Mouse (Mus musculus) monocyte, adult 2 months (primary cell): ENCODE results near the gene Cd200r4.
A peak's percentile ranks its signal among the peaks of the same experiment; 100 is the strongest.
"Not testable (repeated sequence)": the region's sequence is repeated elsewhere in the genome, so short reads cannot be mapped to it uniquely, and the experiment has no call there.

Experiments
- DNase-seq, 2 experiments: peaks; one replicate each; pipeline ENCODE4 v3.0.0; 2022; ENCODE audit warnings: low spot score in 2 of 2, low read depth in 1 of 2

Cd200r4 gene

GRCm38 (mm10) chr16:44811544-44811943, at the start of gene Cd200r4:
TSS of gene Cd200r4 (plus strand) at chr16:44811733.
- no peak for DNase-seq

GRCm38 (mm10) chr16:44761811-44762210, 49.7 kb upstream of the Cd200r4 start:
- DNase-seq = no peak

- DNase-seq = no peak
These were observed 45.8 kb upstream of the Cd200r4 start, which contains the start of gene Cd200r1 for GRCm38 (mm10) chr16:44765555-44766319. TSS of gene Cd200r1 (plus strand) at chr16:44765736.

DNA sequence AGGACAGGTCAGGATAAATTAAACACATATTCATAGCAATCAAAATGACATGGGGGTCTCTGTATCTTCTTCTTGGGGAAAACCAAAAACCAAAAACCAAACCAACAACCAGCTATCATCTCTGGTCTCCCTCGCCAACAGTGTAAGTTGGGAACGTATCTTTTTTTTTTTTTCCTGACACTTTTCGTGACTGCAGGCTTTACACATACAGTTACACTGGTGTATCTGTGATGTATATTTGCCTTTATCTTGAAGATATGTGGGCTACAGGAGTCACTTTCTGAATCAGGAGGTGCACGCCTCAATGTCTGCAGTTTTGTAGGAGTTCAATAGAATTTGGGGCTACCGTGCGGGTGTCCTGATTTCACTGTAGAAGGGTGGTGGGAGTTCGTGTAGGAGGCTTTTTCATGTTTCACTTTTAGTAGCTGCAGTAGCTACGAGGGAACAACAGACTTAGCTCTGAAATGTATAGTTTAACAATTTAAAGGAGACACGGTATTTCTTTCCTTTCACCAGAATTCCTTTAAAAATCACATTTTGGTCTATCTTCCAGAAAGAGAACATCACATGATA, 45.1 kb upstream of the Cd200r4 start:
- DNase-seq = no peak

DNA sequence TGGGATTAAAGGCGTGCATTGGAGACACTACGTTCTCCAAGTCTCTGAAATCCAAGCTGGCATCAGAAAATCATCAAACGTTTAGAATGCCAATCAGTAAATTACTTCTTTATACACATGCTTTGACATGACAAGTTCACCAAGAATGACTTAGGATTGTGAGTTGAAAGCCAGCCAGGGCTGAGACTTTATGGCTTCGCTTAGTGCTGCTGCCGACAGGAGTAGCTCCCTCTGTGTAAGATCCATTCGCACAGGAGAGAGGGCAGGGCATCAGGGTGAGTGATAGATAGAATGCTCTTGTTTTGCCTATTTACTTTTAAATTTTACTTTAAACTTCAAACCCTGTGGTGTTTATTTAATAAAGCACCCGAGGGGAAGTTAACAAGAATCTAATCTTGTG, 44.0 kb upstream of the Cd200r4 start:
- no peak for DNase-seq

GRCm38 (mm10) chr16:44767967-44768366, 43.6 kb upstream of the Cd200r4 start:
- peak in 1 of 2 experiments; percentile 6 for DNase-seq

GRCm38 (mm10) chr16:44772577-44772976, 39.0 kb upstream of the Cd200r4 start:
- DNase-seq = no peak

DNA sequence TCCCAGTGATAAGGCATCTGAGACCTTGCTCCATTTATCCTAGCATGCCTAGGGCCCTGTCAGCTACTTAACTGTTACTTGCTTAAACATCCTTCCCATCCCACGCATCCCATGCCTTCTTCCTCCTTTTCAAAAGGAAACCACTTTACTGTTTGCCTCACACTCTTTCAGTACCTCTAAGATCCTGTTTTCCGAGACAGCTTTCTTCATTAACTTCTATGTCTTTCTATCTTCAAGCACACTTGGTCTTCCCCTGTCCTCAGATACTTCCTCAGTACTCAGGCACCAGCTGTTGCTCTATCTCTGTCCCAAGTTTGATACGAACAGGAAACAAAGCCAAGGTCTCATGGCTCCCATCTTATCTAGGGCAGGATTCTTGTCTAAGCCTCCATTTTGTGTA, 37.9 kb upstream of the Cd200r4 start:
- DNase-seq = no peak

GRCm38 (mm10) chr16:44774201-44774600, 37.3 kb upstream of the Cd200r4 start:
- no peak for DNase-seq

DNA sequence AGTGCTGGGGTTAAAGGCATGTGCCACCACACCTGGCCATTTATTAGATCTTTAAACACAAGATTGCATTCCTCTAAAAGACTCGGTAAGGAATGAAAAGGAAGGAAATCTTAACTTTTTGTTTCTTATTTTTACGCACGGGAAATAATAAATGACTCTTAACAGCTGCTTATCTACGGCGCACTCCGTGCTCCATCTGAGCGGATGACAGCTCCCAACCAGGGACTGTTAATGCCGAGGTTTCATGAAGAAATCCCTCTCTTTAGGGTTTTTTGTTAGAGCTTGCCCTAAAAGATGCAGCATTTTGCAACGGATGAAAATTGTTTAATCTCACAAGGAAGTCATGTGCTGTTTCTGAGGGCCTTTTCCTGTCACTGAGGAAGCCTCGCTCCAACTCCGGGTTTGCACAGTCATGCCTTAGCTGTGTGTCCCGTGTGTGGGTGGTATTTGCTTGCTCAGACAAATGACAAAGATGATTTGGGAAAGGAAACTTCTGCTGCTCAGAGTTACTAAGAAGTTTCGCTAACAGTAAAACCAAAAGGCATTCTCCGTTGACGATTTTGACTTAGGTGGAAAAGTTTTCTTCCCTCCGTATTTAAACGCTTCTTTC, 32.9 kb upstream of the Cd200r4 start:
- DNase-seq = peak; percentile 19 to 42

DNA sequence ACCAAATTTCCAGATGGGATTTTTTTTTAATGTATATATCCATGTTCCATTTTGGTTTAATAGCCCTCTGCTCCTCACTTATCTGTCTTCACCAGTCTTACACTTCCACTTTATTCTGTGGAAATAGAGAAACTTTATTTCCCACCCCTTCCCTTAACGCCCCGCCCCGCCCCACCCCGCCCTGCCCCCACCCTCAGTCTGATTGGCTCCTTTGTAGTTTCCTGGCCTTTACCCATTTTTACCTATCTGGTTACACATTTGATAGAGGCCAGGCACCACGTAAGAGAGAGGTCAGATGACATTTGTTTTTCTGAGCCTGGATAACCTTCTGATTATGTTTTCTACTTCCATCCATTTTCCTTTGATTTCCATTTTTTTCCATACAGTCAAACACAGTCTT, 32.0 kb upstream of the Cd200r4 start:
- no peak for DNase-seq

GRCm38 (mm10) chr16:44780751-44781150, 30.8 kb upstream of the Cd200r4 start:
- no peak for DNase-seq

GRCm38 (mm10) chr16:44786934-44787333, 24.6 kb upstream of the Cd200r4 start:
- DNase-seq = no peak

GRCm38 (mm10) chr16:44794416-44794815, 17.1 kb upstream of the Cd200r4 start:
- DNase-seq = no peak

GRCm38 (mm10) chr16:44805976-44806375, 5.6 kb upstream of the Cd200r4 start:
- no peak for DNase-seq

GRCm38 (mm10) chr16:44810223-44810622, 1.3 kb upstream of the Cd200r4 start:
- not testable (repeated sequence) for DNase-seq

DNA sequence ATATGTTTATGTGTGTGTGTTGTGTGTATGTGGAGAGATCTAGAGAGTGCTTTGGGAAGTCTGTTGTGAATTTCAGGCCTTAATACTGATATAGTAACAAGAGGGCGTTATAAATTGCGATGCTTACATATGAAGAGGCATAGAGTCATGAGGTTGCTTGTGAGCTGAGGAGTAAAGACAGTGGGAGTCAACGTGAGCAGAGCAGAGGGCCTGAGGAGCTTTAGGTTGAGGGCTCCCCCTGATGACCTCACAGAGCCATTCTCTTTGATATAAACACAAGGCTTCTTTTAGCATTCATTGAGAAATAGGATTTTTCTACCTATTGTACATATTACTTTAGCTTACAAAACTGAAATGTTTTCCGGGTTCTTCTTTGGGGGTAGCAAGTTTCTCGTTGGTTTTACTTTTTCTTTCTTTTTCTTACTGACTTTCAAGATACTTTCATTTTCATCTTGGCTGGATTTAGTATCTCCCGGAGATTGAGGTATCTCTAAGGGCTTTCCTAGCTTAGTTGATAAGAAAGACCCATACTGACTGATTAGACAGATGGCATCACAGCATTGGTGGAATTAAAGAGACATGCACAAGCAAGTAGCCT, 1.0 kb downstream of the Cd200r4 start:
- DNase-seq = no peak

GRCm38 (mm10) chr16:44818010-44818409, 6.5 kb downstream of the Cd200r4 start:
- DNase-seq = no peak

DNA sequence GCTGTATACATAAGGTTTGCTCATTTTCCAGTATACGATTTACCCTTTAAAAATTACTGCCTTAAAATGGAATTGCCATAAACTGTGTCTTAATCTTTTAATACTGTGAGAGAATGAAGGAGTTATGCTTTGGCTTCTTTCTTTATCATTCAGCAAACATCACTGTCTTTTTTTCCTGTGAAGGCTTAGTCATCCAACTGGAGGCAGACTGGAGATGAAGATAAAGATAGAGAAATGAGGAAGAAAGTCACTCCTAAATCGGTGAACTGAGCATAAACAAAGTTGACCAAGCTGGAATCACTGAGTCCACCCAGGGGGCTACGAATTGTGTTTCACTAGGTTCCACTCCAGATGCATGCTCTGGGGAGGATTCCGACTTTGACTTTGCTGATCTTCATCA, 9.0 kb downstream of the Cd200r4 start:
- DNase-seq = no peak

- DNase-seq = no peak
These were observed 20.8 kb downstream of the Cd200r4 start for GRCm38 (mm10) chr16:44832286-44832685.

GRCm38 (mm10) chr16:44833189-44833588, 21.7 kb downstream of the Cd200r4 start:
- DNase-seq = not testable (repeated sequence)

GRCm38 (mm10) chr16:44866797-44867196, 55.3 kb downstream of the Cd200r4 start, which contains the start of gene Cd200r2:
TSS of gene Cd200r2 (plus strand) at chr16:44867097.
- DNase-seq = no peak
